Mouse (Mus musculus) monocyte, adult 5-6 weeks (primary cell): ENCODE measurements at regions not wholly inside any gene's neighbourhood (a gene's known extent, or its start where the extent isn't known, plus 50 kb on each side); places are given as distances from the start of the nearest gene placed in this dataset.

Source experiments
- ATAC-seq: fragments of 153-309, 156-312 bp; replicated peaks from 2 replicates; pipeline ENCODE4 v1.8.0; 2017; ENCODE audit warnings: mild to moderate bottlenecking; ENCODE audit not compliant: low TSS enrichment, insufficient number of reproducible peaks, severe bottlenecking, poor library complexity, low FRiP score

DNA sequence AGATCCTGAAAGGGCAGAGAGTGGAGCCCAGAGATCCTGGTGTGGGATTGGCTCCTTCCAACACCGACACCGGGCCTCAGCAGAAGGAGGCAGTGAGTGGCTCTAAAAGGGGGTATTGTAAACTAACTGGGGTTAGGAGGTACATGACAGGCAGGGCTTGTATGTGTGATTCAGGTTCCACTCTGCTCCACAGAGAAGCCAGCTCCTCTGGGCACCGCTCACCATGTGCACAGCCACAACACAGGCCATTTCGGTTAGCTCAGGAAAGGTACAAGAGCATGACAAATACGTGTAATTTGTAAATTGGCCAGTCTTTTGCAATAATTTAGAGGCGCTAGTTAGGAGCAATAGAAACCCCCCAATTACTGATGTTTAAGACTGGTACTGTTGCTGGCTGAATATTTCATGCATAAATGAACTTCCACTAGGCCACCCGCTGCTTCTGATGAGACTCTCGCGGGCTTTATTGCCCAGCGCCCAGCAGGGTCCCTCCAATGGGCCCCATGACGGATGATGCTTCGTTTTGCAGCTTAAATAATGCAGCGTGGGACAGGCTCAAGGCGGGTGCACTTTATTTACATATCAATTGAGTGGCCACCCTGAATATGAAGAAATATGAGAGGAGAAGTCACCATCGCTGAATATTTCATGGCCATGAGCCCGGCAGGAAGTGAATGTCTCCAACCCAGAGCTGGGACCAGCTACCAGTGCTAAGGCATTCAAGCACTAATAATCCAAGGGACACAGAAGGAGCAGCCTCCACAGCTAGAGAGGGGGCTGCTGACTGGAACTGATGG is 136.9 kb upstream of the Mafb start:
- no peak for ATAC-seq

DNA sequence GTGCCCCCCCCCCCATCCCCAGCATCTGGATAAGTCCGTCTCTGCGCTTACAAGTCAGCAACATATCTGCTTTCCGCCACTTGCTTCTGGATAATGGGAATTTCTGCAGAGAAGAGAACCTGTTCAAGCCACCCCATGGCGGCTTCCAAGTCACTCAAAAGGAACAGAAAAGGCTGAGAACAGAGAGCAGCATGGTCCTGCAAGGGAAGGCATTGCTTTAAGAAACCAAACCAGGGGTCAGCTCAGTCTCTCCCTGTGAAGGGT is 137.5 kb upstream of the Mafb start:
- no peak for ATAC-seq

DNA sequence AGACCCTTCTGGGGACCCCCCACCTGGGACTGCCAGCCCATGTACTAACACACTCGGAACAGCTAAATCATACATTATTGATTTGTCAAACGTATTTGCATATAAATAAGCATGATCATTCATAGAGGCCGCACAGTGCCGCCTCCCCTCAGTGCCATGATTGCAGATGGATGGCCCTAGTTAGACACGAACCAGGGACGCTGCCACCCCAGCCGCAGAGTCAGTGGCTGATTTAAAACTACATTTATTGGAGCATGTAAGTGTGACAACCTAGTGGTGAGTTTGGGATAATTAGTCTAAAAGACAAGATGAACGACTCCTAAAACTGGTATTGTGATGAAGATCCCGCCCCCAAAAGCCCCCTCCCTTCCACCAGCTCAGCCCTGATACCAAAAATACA is 138.3 kb upstream of the Top1 start:
- ATAC-seq: no peak

DNA sequence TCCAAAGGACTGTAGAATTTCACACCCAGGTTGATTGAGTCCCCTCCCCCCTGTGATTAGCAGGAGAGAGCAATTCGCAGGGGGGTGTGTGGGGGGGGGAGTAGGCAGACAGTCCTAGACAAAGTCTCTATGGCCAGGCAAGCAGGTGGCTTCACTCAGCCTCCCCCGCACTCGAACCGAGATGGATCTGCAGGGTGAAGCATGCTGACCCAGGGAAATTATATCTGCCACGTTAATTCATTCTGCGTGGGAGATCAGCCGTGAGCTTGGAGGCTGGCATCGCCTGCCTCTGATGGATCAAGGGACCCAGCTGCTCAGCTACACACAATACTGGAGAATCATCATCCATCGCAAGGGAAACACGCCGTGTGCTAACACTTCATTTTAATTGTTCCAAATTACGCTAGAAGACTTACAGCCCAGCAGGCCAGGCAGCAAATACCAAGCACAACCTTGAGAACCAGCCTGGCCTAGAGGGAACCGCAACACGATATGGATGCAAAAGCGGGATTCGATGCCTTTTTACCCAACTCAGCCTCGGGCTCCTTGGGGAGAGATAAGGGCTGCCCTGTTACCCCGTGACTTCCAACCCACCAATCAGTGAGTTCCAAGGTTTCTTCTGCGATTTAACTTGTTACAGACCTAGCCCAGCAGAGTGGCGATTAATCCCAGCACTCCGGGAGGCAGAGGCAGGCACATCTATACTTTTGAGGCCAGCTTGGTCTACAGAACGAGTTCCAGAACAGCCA is 137.7 kb upstream of the Top1 start:
- ATAC-seq: no peak

DNA sequence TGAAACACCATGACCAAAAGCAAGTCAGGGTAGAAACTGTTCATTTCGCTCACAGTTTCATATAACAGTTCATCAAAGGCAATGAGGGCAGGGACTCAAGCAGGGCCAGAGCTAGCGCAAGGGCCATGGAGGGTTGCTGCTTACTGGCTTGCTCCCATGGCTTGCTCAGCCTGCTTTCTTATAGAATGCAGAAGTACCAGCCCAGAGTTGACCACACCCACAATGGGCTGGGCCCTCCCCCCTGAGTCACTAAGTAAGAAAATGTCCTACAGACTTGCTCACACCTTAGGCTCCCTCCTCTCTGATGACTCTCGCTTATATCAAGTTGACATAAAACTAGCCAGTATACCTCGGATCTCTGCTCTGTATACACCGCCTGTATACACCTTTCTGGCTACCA is 135.5 kb upstream of the Top1 start:
- no peak for ATAC-seq

DNA sequence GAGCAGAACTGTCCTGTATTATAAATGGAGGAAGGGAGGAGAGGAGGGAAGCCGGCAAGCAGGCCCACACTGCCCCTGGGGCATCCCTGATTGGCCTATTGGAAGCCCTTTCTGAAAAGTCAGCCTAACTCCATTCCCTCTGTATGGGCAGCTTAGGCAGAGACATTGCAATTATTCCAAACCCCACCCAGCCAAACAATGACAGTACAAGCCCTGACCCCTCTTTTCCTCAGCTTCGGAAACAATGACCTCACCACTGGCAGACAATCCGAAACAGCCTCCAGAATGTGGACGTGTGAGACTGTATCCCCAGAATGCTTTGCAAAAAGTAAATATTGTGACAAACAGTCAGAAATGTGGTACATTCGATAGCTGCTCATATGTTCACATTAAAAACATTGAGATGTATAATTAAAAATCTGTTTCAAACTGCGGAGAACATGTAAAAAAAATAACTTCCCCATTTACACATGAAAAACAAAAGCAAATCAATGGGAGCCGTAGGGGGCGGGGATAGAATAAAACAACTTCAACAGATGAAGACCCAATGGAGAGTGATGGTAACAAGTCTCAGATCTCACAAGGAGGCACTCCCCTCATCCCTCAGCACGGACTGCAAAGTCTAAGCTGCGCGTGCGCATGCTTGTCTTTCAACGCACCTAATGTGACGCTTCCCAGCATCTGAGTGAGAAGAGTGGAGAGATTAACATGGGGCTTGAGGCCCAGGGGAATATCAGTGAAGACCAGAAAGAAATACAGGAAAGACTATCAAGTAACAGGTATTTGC is 134.9 kb upstream of the Top1 start:
- no peak for ATAC-seq

DNA sequence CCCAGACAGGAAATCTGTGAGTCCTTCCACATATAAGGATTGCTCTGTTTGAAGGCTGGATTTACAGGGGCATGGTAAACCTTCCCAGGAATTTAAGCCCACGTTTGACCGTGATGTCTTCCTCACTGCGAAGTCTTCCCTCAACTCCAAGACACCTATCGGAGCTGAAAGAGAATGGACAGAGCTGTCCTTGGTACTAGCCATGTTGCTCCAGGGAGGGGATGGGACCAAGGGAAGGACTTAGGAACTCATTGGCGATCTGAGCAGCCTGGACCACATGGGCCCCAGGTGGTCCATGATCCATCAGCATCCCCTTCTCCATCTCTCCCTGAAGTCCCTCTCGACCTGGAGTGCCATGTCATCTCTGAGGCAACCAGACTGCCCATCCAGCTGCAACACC is 130.1 kb upstream of the Top1 start:
- ATAC-seq: no peak

DNA sequence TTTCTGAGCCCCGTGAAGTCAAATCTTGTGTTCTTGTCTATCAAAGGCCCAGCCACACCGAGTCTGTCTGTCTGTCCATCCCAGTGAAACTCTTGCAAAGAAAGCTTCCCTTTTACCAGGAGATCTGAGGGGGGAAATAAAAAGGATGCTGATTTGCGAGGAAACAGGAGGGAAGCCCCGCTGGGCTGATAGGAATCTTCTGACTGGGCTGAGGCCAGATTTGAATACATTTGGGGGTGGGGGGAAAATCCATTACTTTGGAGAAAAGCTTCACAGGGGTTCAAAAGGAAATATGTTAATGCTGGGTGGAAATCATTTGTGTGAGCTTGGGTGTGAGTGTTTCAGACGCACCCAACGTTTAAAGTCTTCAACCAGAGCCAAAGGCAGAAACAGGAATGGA is 129.2 kb upstream of the Top1 start:
- no peak for ATAC-seq

DNA sequence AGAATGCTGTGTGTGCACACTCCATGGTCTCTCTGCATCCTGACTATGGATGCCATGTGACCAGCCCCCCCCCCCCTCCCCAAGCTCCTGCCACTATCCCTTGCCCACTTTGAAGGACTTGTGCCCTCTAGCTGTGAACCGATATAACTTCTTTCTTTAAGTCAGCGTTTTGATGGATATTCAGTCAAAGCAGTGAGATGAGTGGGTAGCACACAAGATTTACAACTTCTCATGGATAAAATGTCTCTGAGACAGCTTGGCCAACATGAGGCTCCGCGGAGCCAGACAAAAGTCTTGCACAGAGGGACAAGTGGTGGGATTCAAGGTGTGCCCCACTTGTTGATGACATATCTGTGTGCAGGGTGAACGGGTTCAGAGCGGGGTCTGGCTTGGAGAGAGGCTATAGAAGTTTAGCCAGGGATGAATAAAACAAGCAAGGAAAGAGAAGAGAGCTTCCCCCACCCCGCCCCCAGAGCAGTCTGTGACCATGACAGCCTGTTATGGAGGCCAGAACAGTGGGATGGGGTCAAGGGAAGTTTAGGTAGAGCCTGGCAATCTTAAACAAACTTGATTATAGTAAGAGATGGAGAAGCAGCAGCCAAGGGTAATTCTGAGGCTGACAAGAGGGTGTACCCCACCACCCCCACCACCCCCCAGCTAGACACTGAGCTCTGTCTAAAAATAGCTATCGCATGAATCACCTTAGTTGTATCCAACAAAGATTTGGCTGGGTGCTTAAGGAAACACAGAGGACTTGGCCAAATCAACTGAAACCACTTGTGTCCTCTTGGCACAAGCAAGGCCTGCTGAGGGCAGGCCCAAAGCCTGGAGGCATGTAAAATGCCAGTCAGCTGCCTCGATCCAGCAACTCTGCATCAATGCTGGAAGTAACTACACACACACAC is 120.1 kb upstream of the Top1 start:
- ATAC-seq: no peak

DNA sequence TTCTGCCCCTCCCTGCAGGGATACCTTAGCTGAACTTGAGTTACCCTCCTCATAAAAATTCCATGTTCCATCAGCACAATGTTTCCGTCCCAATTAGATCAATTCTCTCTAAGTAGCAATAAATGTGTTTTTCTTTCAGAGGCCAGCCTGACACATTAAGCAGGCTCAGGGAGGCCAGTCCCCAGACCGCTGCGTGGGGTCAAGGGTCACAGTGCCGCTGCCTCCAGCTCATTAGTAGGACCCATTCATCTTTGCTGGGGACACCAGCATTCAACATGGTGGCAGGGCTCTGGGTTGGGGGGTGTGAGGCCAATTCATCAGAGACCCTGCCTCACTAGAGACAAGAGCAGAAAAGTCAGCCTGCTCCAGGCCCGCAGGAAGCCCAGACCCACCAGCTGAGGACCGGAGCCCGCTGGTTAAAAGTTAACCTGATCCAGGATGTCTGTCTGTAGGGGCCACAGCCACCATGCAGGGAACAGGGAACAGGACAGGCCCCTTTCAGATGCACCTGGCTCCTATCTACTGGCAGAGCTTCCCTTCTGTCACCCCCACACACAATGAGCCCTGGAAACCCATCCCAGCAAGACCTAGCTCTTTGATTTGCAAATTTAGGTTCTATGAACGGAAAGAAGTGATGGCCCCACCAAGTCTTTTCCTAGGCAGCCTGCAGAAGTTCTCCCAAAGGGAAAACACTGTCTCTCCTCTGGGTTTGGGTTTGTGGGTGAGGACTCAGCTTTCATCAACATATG is 119.1 kb upstream of the Top1 start:
- no peak for ATAC-seq

DNA sequence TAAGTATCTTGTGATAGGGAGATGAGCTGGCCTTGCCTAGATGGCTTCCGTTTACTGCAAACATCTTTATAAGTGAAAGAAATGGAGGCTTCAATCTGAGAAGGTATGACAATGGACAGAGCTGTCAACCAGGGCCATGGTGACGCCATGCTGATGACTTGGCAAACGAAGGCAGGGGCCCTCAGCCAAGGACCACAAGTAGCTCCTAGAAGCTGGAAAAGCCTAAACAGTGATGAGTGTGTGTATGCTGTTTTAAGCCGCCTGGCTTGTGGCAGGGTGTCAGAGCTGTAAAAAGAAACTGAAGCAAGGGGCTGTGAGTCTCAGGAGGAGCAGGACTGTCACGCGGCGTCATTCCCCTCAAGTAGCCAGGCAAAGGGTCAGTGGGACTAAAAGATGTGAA is 116.4 kb upstream of the Top1 start:
- no peak for ATAC-seq

DNA sequence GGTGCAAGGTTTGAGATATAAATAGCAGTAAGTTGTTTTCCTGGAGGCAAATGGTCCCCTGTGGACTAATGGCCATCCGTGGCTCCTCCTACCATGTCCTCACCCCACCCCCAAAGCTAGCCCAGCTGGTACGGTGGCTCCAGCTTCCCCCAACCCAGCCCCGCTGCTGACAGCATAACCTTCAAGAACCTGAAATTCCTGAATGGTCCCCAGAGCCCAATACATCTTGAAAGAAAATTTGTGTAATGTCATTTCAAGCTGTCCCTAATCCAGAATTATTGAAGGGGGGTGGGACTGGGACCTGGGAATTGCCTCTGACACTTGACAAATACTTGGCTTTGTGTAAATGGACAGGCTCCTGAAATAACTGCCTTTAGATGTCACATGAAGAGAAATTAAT is 115.3 kb upstream of the Top1 start:
- no peak for ATAC-seq

DNA sequence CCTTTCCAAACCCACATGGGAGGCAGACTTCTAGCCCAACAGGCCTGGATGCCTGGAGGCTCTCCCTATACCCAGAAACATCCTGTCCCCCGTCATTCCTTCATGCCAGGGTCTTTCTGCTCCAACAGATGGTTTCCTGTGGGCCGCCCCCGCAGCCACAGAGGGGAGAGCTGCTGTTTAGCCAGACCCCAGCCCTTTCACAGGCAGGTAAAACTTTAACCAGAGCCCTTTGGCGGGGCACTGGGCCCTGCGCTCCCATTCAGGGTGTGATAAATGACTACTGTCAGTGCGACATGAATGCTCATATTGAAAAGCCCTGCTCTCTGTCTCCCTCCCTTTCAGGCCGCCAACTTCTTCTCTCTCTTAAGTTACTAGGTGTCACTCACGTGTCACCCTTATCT is 108.4 kb upstream of the Top1 start:
- ATAC-seq: no peak

DNA sequence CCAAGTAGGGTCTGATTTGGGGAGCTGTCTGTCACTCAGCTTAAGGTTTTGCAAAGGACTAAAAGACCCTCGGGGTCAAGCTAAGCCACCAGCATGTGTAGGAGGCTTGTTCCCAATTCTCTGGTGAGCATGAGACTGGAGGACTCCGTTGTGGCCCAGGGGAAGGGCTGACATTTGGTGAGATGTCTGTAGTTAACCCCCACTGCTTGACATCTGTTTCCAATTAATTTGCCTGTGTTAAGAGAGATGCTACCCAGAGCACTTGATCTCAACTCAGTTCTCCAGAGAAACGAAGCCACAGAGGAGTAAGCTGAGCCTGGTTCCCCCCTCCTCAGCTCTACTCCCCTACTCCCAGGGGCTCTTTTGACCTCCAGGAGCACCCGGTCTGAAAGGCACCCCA is 100.2 kb upstream of the Top1 start:
- ATAC-seq: no peak

DNA sequence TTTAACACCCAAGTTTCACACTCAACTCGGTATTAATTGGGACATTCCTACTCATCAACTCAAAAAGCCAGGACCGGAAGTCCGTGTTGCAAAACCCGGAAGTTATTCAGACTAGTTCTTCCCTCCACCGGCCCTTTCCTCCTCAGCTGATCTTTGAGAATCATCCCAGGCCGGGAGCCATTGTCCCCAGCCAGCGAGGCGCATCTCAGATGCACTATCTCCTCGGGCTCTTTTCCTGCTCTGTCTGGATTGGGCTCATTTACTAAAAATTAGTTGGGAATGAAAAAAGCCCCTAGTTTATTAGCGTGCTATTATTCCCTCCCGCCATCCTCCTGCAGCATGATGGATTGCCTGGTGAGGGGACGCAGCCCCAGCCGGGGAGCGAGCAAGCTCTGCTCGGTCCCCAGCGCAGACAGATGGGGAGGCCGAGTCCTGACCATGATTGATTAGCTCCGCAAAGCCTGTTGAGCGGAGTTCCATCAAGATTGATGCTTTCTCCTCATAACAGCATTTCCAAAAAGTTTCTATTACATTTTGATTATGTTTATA is 93.5 kb upstream of the Top1 start:
- ATAC-seq: no peak

DNA sequence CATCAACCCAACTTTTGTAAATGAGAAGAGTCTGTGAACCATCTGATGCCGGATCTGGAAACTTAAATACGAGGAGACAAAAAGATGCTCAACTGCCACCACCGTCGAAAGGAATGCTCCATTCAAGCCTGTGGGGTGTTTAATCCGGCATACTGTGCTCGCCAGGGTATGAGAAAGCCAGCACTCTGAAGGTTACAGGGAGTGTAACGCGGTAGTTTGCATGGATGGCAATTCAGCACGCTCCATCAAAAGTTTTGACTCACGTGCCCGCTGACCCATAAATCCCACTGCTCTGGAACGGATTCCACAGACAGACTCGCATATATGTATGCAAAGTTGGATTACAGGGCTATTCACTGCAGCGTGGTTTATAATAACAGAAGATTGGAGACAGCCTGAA is 84.0 kb upstream of the Top1 start:
- ATAC-seq: no peak

DNA sequence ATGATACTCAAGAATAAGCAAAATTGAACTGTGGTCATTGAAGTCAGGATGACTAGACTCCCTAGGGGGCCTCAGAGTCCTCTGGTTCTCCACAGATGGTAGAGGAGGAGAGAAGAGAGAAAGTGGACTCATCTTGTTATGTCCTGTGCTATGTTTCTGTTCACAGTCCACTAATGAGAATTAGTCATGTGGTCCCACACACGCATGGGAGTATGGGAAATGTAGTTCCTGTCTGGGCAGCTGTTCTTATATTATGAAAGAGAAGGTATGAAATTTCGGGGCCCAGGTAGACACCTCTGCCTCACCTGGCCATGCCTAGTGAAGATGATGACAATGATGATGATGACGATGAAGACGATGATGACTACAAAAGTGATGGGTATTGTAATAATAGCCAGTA is 77.9 kb upstream of the Top1 start:
- no peak for ATAC-seq

DNA sequence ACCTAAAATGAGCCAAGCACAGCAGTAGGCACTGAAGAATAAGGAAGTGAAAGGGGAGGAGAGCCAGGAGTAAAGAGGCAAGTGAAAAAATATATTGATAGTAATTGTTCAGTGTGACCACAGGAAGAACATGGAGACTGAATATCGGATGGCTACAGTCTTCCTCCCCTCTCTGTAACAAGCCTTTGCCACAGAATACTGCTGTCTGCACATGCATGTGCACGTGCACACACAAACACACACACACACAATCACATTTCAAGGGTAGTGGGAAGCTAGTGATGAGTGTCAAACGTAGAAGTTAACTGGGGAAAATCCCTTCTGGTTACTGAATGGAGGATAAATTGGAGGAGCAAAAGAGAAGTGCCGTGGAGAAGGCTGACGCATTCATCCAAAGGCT is 76.2 kb upstream of the Top1 start:
- no peak for ATAC-seq
